In the genomic region with DNA sequence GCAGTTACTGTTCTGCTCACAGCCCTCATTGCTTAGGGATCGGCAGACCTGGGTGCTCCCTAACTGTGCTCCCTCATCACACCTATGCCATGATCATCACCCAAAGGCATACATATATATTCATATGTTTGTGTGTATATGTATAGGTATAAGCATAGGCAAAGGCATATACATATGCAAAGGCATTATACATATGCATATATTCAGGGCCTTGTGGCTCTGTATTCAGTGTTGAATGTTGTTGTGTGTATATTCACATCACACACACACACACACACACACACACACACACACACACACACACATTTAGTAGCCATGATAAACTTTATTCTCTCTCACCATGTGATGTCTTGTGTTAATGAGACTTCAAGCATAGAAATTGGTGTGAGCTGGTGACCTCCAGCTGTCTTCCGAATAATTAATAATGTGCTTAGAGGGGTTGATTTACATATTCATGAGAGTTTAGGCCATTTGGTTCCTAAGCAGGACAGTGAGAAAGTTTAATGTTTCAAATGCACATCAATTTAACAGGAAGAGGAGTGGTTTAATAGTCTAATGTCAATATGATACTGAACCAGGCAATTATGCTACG, we compare ENCODE assay signal across 24 mouse cellular contexts.
A peak's percentile ranks its signal among the peaks of the same experiment; 100 is the strongest.
DNase-seq lines count a peak whose midpoint lies in the region; ATAC-seq lines count a peak whose summit lies in the region.
"Had no signal": no experiment of that assay in that cellular context is flagged by ENCODE, and none has a peak within 500 bp of the region (broad histone marks: within the 10 kb centered on the region; RNA-seq: fewer than 3 reads in every experiment).

No protein-coding gene starts in this region.

- no peaks in the 10 kb centered on the region for H3K9me3 ChIP-seq in hindbrain, embryonic 11.5 days (ENCODE audit: control insufficient read depth, low read length)
- H3K9me3 ChIP-seq in hindbrain, embryonic 13.5 days, result no peaks in the 10 kb centered on the region
- no peaks in the 10 kb centered on the region for H3K9me3 ChIP-seq in neural tube, embryonic 11.5 days (ENCODE audit: control insufficient read depth, low read length)
- no peaks in the 10 kb centered on the region for H3K9me3 ChIP-seq in forebrain, embryonic 16.5 days (ENCODE audit: control insufficient read depth, low read length)
- H3K9me3 ChIP-seq: embryonic facial prominence, embryonic 13.5 days; hindbrain, embryonic 10.5 days had no signal

- no peak overlapping the region for H3K9ac ChIP-seq in hindbrain, embryonic 11.5 days (ENCODE audit: low read depth, low read length)
- H3K9ac ChIP-seq in hindbrain, embryonic 13.5 days, result no peak overlapping the region
- H3K9ac ChIP-seq in neural tube, embryonic 11.5 days (ENCODE audit: low read length), result no peak overlapping the region
- H3K9ac ChIP-seq in forebrain, embryonic 16.5 days (replicated peaks; ENCODE audit: low read depth, low read length), result no peak overlapping the region
- H3K9ac ChIP-seq: embryonic facial prominence, embryonic 13.5 days; liver, embryonic 14.5 days had no signal

- H3K4me1 ChIP-seq in hindbrain, embryonic 11.5 days (replicated peaks; ENCODE audit: control insufficient read depth, insufficient read depth, low read length), result no peaks in the 10 kb centered on the region
- H3K4me1 ChIP-seq in hindbrain, embryonic 13.5 days (replicated peaks), result peaks cover 22% of the 10 kb centered on the region
- H3K4me1 ChIP-seq in neural tube, embryonic 11.5 days (ENCODE audit: control insufficient read depth, insufficient read depth, low read length), result no peaks in the 10 kb centered on the region
- no peaks in the 10 kb centered on the region for H3K4me1 ChIP-seq in forebrain, embryonic 16.5 days (replicated peaks; ENCODE audit: control insufficient read depth, insufficient read depth, low read length)
- H3K4me1 ChIP-seq: embryonic facial prominence, embryonic 13.5 days; hindbrain, embryonic 10.5 days had no signal

- DNase-seq in hindbrain, embryonic 11.5 days (ENCODE audit: low spot score), result peak; percentile 10
- DNase-seq in neural tube, embryonic 11.5 days (ENCODE audit: low spot score), result no peak
- DNase-seq in neural tube, embryonic 10.5 days (ENCODE audit: extremely low spot score, low spot score), result no peak
- DNase-seq in lung, postnatal 14 days, result no peak
- DNase-seq in kidney, adult 11 months, result no peak
- DNase-seq: adrenal gland, postnatal 14 days; cerebellum, adult 11-12 months; cerebellum, postnatal 10 days; gastrocnemius, postnatal 14 days; heart, postnatal 14 days; kidney, postnatal 14 days; layer of hippocampus, adult 9-11 months; liver; lung, adult 2 months; lung, postnatal 10 days; thymus, adult 2 months; thymus, postnatal 4 days had no signal

- no peaks in the 10 kb centered on the region for H3K27me3 ChIP-seq in hindbrain, embryonic 11.5 days (ENCODE audit: control insufficient read depth, insufficient read depth, low read length)
- H3K27me3 ChIP-seq in hindbrain, embryonic 13.5 days, result no peaks in the 10 kb centered on the region
- no peaks in the 10 kb centered on the region for H3K27me3 ChIP-seq in neural tube, embryonic 11.5 days (ENCODE audit: control insufficient read depth, insufficient read depth, low read length)
- H3K27me3 ChIP-seq in forebrain, embryonic 16.5 days (replicated peaks; ENCODE audit: control insufficient read depth, insufficient read depth, low read length), result no peaks in the 10 kb centered on the region
- H3K27me3 ChIP-seq: embryonic facial prominence, embryonic 13.5 days had no signal

- peak; percentile 64 for ATAC-seq in hindbrain, embryonic 11.5 days (ENCODE audit: low FRiP score)
- ATAC-seq in hindbrain, embryonic 13.5 days (ENCODE audit: low FRiP score), result no peak
- ATAC-seq in neural tube, embryonic 11.5 days (ENCODE audit: insufficient read depth, low FRiP score, low TSS enrichment), result peak; percentile 61
- ATAC-seq in forebrain, embryonic 16.5 days, result peak; percentile 26; the same call in 1 of the 2 replicates
- ATAC-seq: CD4-positive, CD25-positive, alpha-beta regulatory T cell, adult 4 months; intestine, postnatal 0 days had no signal

- no peaks in the 10 kb centered on the region for H3K36me3 ChIP-seq in hindbrain, embryonic 11.5 days (ENCODE audit: control insufficient read depth, insufficient read depth, low read length)
- H3K36me3 ChIP-seq in hindbrain, embryonic 13.5 days, result no peaks in the 10 kb centered on the region
- no peaks in the 10 kb centered on the region for H3K36me3 ChIP-seq in neural tube, embryonic 11.5 days (ENCODE audit: control insufficient read depth, insufficient read depth, low read length)
- no peaks in the 10 kb centered on the region for H3K36me3 ChIP-seq in forebrain, embryonic 16.5 days (ENCODE audit: control insufficient read depth, insufficient read depth)
- H3K36me3 ChIP-seq: embryonic facial prominence, embryonic 13.5 days; hindbrain, embryonic 10.5 days had no signal

- H3K4me3 ChIP-seq in hindbrain, embryonic 11.5 days (ENCODE audit: low read depth, low read length), result no peak overlapping the region
- no peak overlapping the region for H3K4me3 ChIP-seq in hindbrain, embryonic 13.5 days
- H3K4me3 ChIP-seq in neural tube, embryonic 11.5 days (ENCODE audit: low read depth, low read length), result no peak overlapping the region
- no peak overlapping the region for H3K4me3 ChIP-seq in forebrain, embryonic 16.5 days (replicated peaks; ENCODE audit: low read length)
- H3K4me3 ChIP-seq: embryonic facial prominence, embryonic 13.5 days; hindbrain, embryonic 10.5 days had no signal

- H3K4me2 ChIP-seq in hindbrain, embryonic 11.5 days (replicated peaks; ENCODE audit: low read depth, low read length), result no peak overlapping the region
- H3K4me2 ChIP-seq in hindbrain, embryonic 13.5 days, result no peak overlapping the region
- H3K4me2 ChIP-seq in neural tube, embryonic 11.5 days (ENCODE audit: low read depth), result no peak overlapping the region
- no peak overlapping the region for H3K4me2 ChIP-seq in forebrain, embryonic 16.5 days (ENCODE audit: low read length)
- H3K4me2 ChIP-seq: embryonic facial prominence, embryonic 13.5 days had no signal

- H3K27ac ChIP-seq in hindbrain, embryonic 11.5 days (ENCODE audit: low read depth, low read length), result no peak overlapping the region
- H3K27ac ChIP-seq in hindbrain, embryonic 13.5 days, result no peak overlapping the region
- no peak overlapping the region for H3K27ac ChIP-seq in neural tube, embryonic 11.5 days (ENCODE audit: low read depth, low read length)
- no peak overlapping the region for H3K27ac ChIP-seq in forebrain, embryonic 16.5 days (ENCODE audit: low read length)
- H3K27ac ChIP-seq: embryonic facial prominence, embryonic 13.5 days; hindbrain, embryonic 10.5 days; liver, embryonic 14.5 days had no signal

- 74% methylated on average over 3 of the region's 3 CpGs for WGBS in hindbrain, embryonic 11.5 days
- WGBS in hindbrain, embryonic 13.5 days, result 47% methylated on average over 3 of the region's 3 CpGs
- 83% methylated on average over 3 of the region's 3 CpGs for WGBS in neural tube, embryonic 11.5 days
- 51% methylated on average over 3 of the region's 3 CpGs for WGBS in forebrain, embryonic 16.5 days
